Mouse (Mus musculus) forebrain, embryonic 11.5 days (tissue): ENCODE data around the gene Mtrf1. TPM values are rescaled to one million over a fixed set of nuclear protein-coding genes. Genes with fewer than 3 reads are reported as not detected.
A peak's percentile ranks its signal among the peaks of the same experiment; 100 is the strongest.

Source experiments
- ATAC-seq: fragments of 200-750 bp; cut with Nextera tagmentation; replicated peaks from 2 replicates; pipeline ENCODE4 v1.8.0; 2017; ENCODE audit warnings: moderate TSS enrichment; ENCODE audit not compliant: low FRiP score
- DNase-seq: peaks from one replicate; pipeline ENCODE4 v3.0.0-alpha.2; 2017; ENCODE audit warnings: low spot score
- H3K27ac ChIP-seq: fragments of 300-500 bp; sonication (generic); 2 replicates; pipeline ENCODE4 v1.5.1; 2014; ENCODE audit warnings: low read depth, low read length
- H3K27me3 ChIP-seq: fragments of 300-500 bp; sonication (generic); 2 replicates; pipeline ENCODE4 v1.6.1; 2014; ENCODE audit warnings: mild to moderate bottlenecking, low read length, mixed read lengths; ENCODE audit not compliant: control insufficient read depth, insufficient read depth
- H3K36me3 ChIP-seq: fragments of 300-500 bp; sonication (generic); 2 replicates; pipeline ENCODE4 v1.6.1; 2014; ENCODE audit warnings: mild to moderate bottlenecking, low read length, moderate library complexity, mixed read lengths; ENCODE audit not compliant: control insufficient read depth, insufficient read depth
- H3K4me1 ChIP-seq: fragments of 300-500 bp; sonication (generic); replicated peaks from 2 replicates; pipeline ENCODE4 v1.6.1; 2014; ENCODE audit warnings: low read length, mixed read lengths; ENCODE audit not compliant: control insufficient read depth, insufficient read depth
- H3K4me2 ChIP-seq: fragments of 300-500 bp; sonication (generic); 2 replicates; pipeline ENCODE4 v1.6.1; 2014; ENCODE audit warnings: low read depth, mild to moderate bottlenecking, low read length, moderate library complexity, mixed read lengths; ENCODE audit not compliant: severe bottlenecking
- H3K4me3 ChIP-seq: fragments of 300-500 bp; sonication (generic); 2 replicates; pipeline ENCODE4 v1.5.1; 2014; ENCODE audit warnings: low read depth, low read length
- H3K9ac ChIP-seq: fragments of 300-500 bp; sonication (generic); 2 replicates; pipeline ENCODE4 v1.6.1; 2014; ENCODE audit warnings: low read length
- H3K9me3 ChIP-seq: fragments of 300-500 bp; sonication (generic); 2 replicates; pipeline ENCODE4 v1.6.1; 2016; ENCODE audit warnings: low read length, mixed read lengths; ENCODE audit not compliant: control insufficient read depth
- WGBS: fragments of 180-500 bp; shearing (Covaris S2); extraction: QIAGEN DNeasy Blood & Tissue Kit; methylation state at CpG from one replicate; pipeline ENCODE4 v1.1.7; 2014; 5-methylcytosine and 5-hydroxymethylcytosine counted together
- polyA plus RNA-seq: library from polyadenylated mRNA; unstranded; fragments of >200 nt; fragmentation: Nextera tagmentation; extraction: Ambion mirVana; gene quantifications from 2 replicates; pipeline ENCODE4 v1.2.1, GENCODE M21; 2014

The Mtrf1 gene
- polyA plus RNA-seq, 1 experiment from 2014 or later: 10.5 TPM

- no peak overlapping the region for H3K4me2 ChIP-seq
- no peak overlapping the region for H3K9ac ChIP-seq
- DNase-seq: no peak
- no peak overlapping the region for H3K27ac ChIP-seq
- no peaks in the 10 kb centered on the region for H3K27me3 ChIP-seq
- 92% methylated on average over 4 of the region's 4 CpGs for WGBS
- H3K9me3 ChIP-seq: no peaks in the 10 kb centered on the region
- H3K36me3 ChIP-seq: no peaks in the 10 kb centered on the region; the same call in 1 of the 2 replicates
- H3K4me3 ChIP-seq: no peak overlapping the region
- no peaks in the 10 kb centered on the region for H3K4me1 ChIP-seq
- ATAC-seq: no peak
These were observed 63.4 kb downstream of the Mtrf1 start for GRCm38 (mm10) chr14:79460988-79461387.

- H3K27ac ChIP-seq: no peak overlapping the region
- H3K9me3 ChIP-seq: no peaks in the 10 kb centered on the region
- DNase-seq: no peak
- ATAC-seq: no peak
- H3K4me1 ChIP-seq: no peaks in the 10 kb centered on the region
- peaks cover 2% of the 10 kb centered on the region; the same call in 1 of the 2 replicates for H3K36me3 ChIP-seq
- H3K4me2 ChIP-seq: no peak overlapping the region
- WGBS: 87% methylated on average over 1 of the region's 1 CpGs
- H3K4me3 ChIP-seq: no peak overlapping the region
- no peak overlapping the region for H3K9ac ChIP-seq
- no peaks in the 10 kb centered on the region for H3K27me3 ChIP-seq
These were observed 68.1 kb downstream of the Mtrf1 start for GRCm38 (mm10) chr14:79465623-79466022.

DNA sequence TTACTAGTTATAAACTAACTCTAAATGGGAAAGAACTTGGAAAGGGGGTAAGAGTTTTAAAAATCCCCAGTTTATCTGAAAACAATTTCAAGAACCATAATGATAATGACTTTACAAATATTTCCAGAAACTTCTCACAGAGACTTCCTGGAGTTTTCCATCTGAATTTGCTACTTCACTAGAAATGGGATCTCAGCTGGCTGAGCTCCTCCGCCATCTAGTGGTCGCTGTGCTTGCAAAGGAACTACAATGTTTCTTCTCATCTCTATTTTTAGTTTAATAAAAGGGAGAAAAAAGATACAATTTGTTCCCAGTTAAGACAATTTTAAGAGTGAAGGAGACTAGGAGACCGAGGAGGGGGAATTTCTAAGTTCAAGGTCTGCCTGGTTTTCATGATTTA lies 70.0 kb downstream of the Mtrf1 start:
- H3K4me2 ChIP-seq: no peak overlapping the region
- peaks cover 2% of the 10 kb centered on the region; the same call in 1 of the 2 replicates for H3K36me3 ChIP-seq
- no peak overlapping the region for H3K4me3 ChIP-seq
- ATAC-seq (no peak), DNase-seq (peak; percentile 73)
- H3K4me1 ChIP-seq: no peaks in the 10 kb centered on the region
- no peak overlapping the region for H3K27ac ChIP-seq
- H3K9me3 ChIP-seq: no peaks in the 10 kb centered on the region
- 24% methylated on average over 3 of the region's 3 CpGs for WGBS
- H3K9ac ChIP-seq: no peak overlapping the region
- no peaks in the 10 kb centered on the region for H3K27me3 ChIP-seq

Other genes with a start within 250 kb of the Mtrf1 start
- not detected in 2 replicates for gene Zfp957, start 150.4 kb upstream of the Mtrf1 start, polyA plus RNA-seq
- gene Rgcc, start 96.1 kb upstream of the Mtrf1 start, polyA plus RNA-seq: 72.4 and 75.8 TPM in 2 replicates
- gene Naa16, start 7.0 kb upstream of the Mtrf1 start, polyA plus RNA-seq: 48.5 and 49.1 TPM in 2 replicates
- 19.7 and 21.3 TPM in 2 replicates for gene Kbtbd7, start 28.7 kb downstream of the Mtrf1 start, polyA plus RNA-seq
- gene Kbtbd6, start 54.1 kb downstream of the Mtrf1 start, polyA plus RNA-seq: 7.9 and 8.1 TPM in 2 replicates
- gene Elf1, start 83.4 kb downstream of the Mtrf1 start, polyA plus RNA-seq: 7.5 and 7.6 TPM in 2 replicates
- 58.4 and 58.6 TPM in 2 replicates for gene Wbp4, start 83.7 kb downstream of the Mtrf1 start, polyA plus RNA-seq
- 149 and 150 TPM in 2 replicates for gene Sugt1, start 189.9 kb downstream of the Mtrf1 start, polyA plus RNA-seq